Mouse (Mus musculus) myocyte (in vitro differentiated cells): ENCODE measurements at regions not wholly inside any gene's neighbourhood (a gene's known extent, or its start where the extent isn't known, plus 50 kb on each side); places are given as distances from the start of the nearest gene placed in this dataset.

Experiments
- H3K27me3 ChIP-seq: one replicate; pipeline ENCODE4 v1.6.1; 2011; ENCODE audit not compliant: control insufficient read depth, insufficient read depth, insufficient read length
- H3K36me3 ChIP-seq: one replicate; pipeline ENCODE4 v1.6.1; 2011; ENCODE audit not compliant: control insufficient read depth, insufficient read depth
- H3K4me2 ChIP-seq: one replicate; pipeline ENCODE4 v1.6.1; 2011; ENCODE audit warnings: low read depth, control low read depth
- H3K4me3 ChIP-seq: one replicate; pipeline ENCODE4 v1.5.1; 2011; ENCODE audit warnings: mild to moderate bottlenecking, control low read depth, moderate library complexity
- H3K79me2 ChIP-seq: one replicate; pipeline ENCODE4 v1.6.1; 2011; ENCODE audit not compliant: control insufficient read depth, insufficient read depth
- H3ac ChIP-seq: one replicate; pipeline ENCODE4 v1.6.1; 2011; ENCODE audit not compliant: control insufficient read depth, insufficient read length
- CEBPB ChIP-seq: IDR thresholded peaks from 2 replicates; pipeline ENCODE4 v1.6.1; 2011; ENCODE audit warnings: mild to moderate bottlenecking, moderate library complexity; ENCODE audit not compliant: poor library complexity, insufficient read depth, severe bottlenecking
- E2F4 ChIP-seq: IDR thresholded peaks from one replicate; pipeline ENCODE4 v1.6.1; 2011; ENCODE audit warnings: mild to moderate bottlenecking, control low read depth, moderate library complexity; ENCODE audit not compliant: insufficient read depth
- MAX ChIP-seq: IDR thresholded peaks from one replicate; pipeline ENCODE4 v1.6.1; 2011; ENCODE audit warnings: low read depth, mild to moderate bottlenecking, control low read depth
- MYOD1 ChIP-seq, 3 experiments: IDR thresholded peaks; one replicate each; pipeline ENCODE4 v1.6.1; 2011; ENCODE audit warnings: control low read depth in 2 of 3, low read depth in 2 of 3, mild to moderate bottlenecking in 2 of 3, moderate library complexity in 1 of 3; ENCODE audit not compliant: insufficient read length in 2 of 3, control insufficient read depth in 1 of 3
- MYOG ChIP-seq, 3 experiments: IDR thresholded peaks; one replicate each; pipeline ENCODE4 v1.6.1; 2011; ENCODE audit warnings: control low read depth in 2 of 3, low read depth in 2 of 3, mild to moderate bottlenecking in 2 of 3; ENCODE audit not compliant: insufficient read length in 2 of 3, control insufficient read depth in 1 of 3, insufficient read depth in 1 of 3
- POLR2A ChIP-seq: IDR thresholded peaks from one replicate; pipeline ENCODE4 v1.6.1; 2011; ENCODE audit warnings: low read depth, mild to moderate bottlenecking, control low read depth, moderate library complexity; ENCODE audit not compliant: insufficient read length
- POLR2AphosphoS2 ChIP-seq: IDR thresholded peaks from one replicate; pipeline ENCODE4 v1.6.1; 2011; ENCODE audit warnings: low read depth, control low read depth; ENCODE audit not compliant: insufficient read length
- REST ChIP-seq: IDR thresholded peaks from one replicate; pipeline ENCODE4 v1.6.1; 2011; ENCODE audit warnings: mild to moderate bottlenecking, control low read depth, moderate library complexity; ENCODE audit not compliant: insufficient read depth, insufficient read length
- SRF ChIP-seq: IDR thresholded peaks from one replicate; pipeline ENCODE4 v1.6.1; 2011; ENCODE audit warnings: low read depth; ENCODE audit not compliant: control insufficient read depth, insufficient read length
- TCF12 ChIP-seq: IDR thresholded peaks from one replicate; pipeline ENCODE4 v1.6.1; 2011; ENCODE audit warnings: mild to moderate bottlenecking, control low read depth; ENCODE audit not compliant: poor library complexity, insufficient read depth, severe bottlenecking
- TCF3 ChIP-seq: IDR thresholded peaks from one replicate; pipeline ENCODE4 v1.6.1; 2011; ENCODE audit warnings: low read depth, control low read depth; ENCODE audit not compliant: insufficient read length
- USF1 ChIP-seq: IDR thresholded peaks from one replicate; pipeline ENCODE4 v1.6.1; 2011; ENCODE audit warnings: low read depth, mild to moderate bottlenecking, control low read depth, moderate library complexity

GRCm38 (mm10) chr6:100356617-100357399 is 69.5 kb upstream of the Rybp start:
- no peak for TF ChIP-seq MYOG (IDR thresholded peaks at IDR 0.05; ENCODE audit: control insufficient read depth in 1 of 3, insufficient read depth in 1 of 3, insufficient read length in 2 of 3, low read depth in 2 of 3)
- no peak for TF ChIP-seq TCF3
- no peak for TF ChIP-seq E2F4
- TF ChIP-seq POLR2A = no peak
- TF ChIP-seq SRF = no peak
- no peak for TF ChIP-seq MYOD1 (IDR thresholded peaks at IDR 0.05; ENCODE audit: control insufficient read depth in 1 of 3, insufficient read length in 2 of 3, low read depth in 2 of 3)
- no peak for TF ChIP-seq POLR2AphosphoS2
- H3K27me3 ChIP-seq = no peaks in the 10 kb centered on the region
- no peak overlapping the region for H3ac ChIP-seq
- H3K36me3 ChIP-seq = no peaks in the 10 kb centered on the region
- no peaks in the 10 kb centered on the region for H3K79me2 ChIP-seq
- no peak overlapping the region for H3K4me2 ChIP-seq
- no peak overlapping the region for H3K4me3 ChIP-seq

DNA sequence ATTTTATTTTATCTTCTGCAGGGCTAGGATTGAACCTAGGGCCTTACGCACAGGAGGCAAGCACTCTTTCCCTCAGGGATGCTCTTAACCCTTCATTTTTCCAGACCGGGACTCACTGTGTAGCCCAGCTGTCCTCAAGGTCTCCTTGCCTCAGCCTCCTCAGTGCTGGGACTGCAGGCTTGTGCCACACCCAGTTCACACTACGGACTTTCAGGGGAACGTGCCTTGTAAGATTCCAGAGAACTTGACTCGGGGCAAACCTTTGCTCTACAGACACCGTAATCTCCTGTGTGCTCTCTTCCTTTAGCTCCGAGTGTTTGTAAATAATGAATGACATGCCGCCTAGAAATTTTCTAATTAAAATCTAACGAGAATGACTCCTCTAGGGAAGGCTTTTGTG is 68.6 kb upstream of the Rybp start:
- Histone ChIP-seq H3K4me2 (no peak overlapping the region), H3K4me3 (no peak overlapping the region), H3K27me3 (no peaks in the 10 kb centered on the region), H3K36me3 (no peaks in the 10 kb centered on the region), H3K79me2 (no peaks in the 10 kb centered on the region), H3ac (no peak overlapping the region)
- TF ChIP-seq POLR2AphosphoS2 (no peak), MYOD1 (IDR thresholded peaks at IDR 0.05; ENCODE audit: control insufficient read depth in 1 of 3, insufficient read length in 2 of 3, low read depth in 2 of 3) (no peak), USF1 (no peak), MYOG (IDR thresholded peaks at IDR 0.05; ENCODE audit: control insufficient read depth in 1 of 3, insufficient read depth in 1 of 3, insufficient read length in 2 of 3, low read depth in 2 of 3) (no peak), REST (no peak), MAX (no peak), TCF3 (no peak), POLR2A (no peak)

- Histone ChIP-seq H3K4me3 (no peak overlapping the region), H3K27me3 (peaks cover 16% of the 10 kb centered on the region), H3K79me2 (no peaks in the 10 kb centered on the region), H3K36me3 (no peaks in the 10 kb centered on the region), H3ac (no peak overlapping the region), H3K4me2 (no peak overlapping the region)
- TF ChIP-seq SRF (no peak), MYOD1 (IDR thresholded peaks at IDR 0.05; ENCODE audit: control insufficient read depth in 1 of 3, insufficient read length in 2 of 3, low read depth in 2 of 3) (no peak), TCF12 (no peak), E2F4 (no peak), USF1 (no peak), POLR2A (no peak), REST (no peak), TCF3 (no peak), POLR2AphosphoS2 (no peak), CEBPB (no peak), MAX (no peak), MYOG (IDR thresholded peaks at IDR 0.05; ENCODE audit: control insufficient read depth in 1 of 3, insufficient read depth in 1 of 3, insufficient read length in 2 of 3, low read depth in 2 of 3) (no peak)
These were observed 60.2 kb upstream of the Rybp start for GRCm38 (mm10) chr6:100347481-100347880.

DNA sequence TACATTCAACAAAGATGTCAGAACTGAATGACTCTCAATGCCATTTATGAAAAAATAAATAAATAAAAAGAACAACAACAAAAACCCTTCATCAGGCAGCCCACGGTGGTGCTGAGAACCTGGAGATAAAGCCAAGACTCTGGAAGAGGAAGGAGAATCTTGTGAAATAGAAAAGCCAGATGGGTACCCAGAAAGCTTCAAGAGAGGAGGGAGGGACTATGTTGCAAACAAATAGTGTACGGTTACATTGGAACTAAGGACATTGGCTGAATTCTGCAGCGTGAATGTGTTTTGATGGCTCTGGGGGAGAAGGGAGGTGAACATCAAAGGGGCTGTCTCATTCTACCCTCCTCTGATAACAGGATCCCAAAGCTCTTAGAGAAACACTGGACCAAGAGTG is 57.8 kb upstream of the Rybp start:
- TF ChIP-seq E2F4 = no peak
- TF ChIP-seq POLR2AphosphoS2 = no peak
- TF ChIP-seq POLR2A = no peak
- TF ChIP-seq USF1 = no peak
- Histone ChIP-seq H3K4me3 (no peak overlapping the region), H3ac (no peak overlapping the region), H3K4me2 (no peak overlapping the region), H3K27me3 (peaks cover 20% of the 10 kb centered on the region), H3K36me3 (no peaks in the 10 kb centered on the region), H3K79me2 (no peaks in the 10 kb centered on the region)

DNA sequence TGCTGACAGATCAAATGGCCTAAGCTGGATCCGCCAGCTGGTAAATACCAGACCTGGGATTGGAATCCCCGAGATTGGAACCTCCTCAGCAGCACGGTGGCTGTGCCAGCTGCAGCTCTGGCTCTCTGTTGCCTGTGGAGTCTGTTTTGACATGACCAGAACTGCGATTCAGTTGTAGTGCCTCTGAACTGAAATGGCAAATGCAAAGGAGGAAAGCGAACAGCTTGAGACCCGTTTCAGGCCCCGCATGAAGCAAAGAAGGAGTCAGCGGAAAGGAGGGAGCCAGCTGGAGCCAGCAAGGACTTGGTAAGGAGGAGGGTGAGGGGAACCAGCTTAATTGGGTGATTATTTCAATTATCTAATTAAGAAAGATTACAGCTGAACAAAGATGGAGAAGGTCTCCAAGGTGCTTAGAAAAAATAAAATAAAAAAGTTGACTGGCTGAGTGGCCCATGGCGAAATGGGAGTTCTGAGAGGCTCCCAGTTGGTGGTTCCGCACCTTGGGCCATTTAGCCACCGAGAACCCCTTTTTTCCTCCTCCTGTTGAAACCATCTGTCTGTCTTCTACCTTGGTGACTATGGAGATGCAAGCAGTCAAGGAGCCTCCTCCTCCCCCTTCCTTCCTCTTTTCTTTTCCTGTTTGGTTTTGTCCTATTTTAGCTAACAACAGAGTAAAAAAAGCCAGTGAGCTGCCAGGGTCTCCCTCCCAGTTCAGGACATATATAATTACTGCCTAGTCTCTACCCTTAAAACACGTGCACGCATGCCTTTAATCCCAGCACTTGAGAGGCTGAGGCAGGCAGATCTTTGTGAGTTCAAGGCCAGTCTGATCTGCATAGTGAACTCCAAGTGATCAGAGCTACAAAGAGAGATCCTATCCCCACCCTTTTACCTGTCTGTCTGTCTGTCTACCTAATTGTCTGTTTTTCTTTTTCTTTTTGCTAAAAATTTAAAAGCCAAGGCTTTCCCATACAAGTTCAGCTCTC is 54.3 kb upstream of the Rybp start:
- no peak for TF ChIP-seq POLR2A
- TF ChIP-seq CEBPB = no peak
- TF ChIP-seq SRF = no peak
- no peak for TF ChIP-seq E2F4
- TF ChIP-seq REST = no peak
- TF ChIP-seq TCF3 = no peak
- no peak for TF ChIP-seq MAX
- TF ChIP-seq USF1 = no peak
- no peak for TF ChIP-seq TCF12
- TF ChIP-seq POLR2AphosphoS2 = no peak
- H3K4me3 ChIP-seq = no peak overlapping the region
- peaks cover 16% of the 10 kb centered on the region for H3K27me3 ChIP-seq
- H3ac ChIP-seq = no peak overlapping the region
- H3K4me2 ChIP-seq = no peak overlapping the region
- H3K36me3 ChIP-seq = no peaks in the 10 kb centered on the region
- no peaks in the 10 kb centered on the region for H3K79me2 ChIP-seq
